Mouse (Mus musculus) left cerebral cortex, adult 11 months (tissue): ENCODE results near the gene Cbln3.

Source experiments
- DNase-seq: peaks from one replicate; pipeline ENCODE4 v3.0.0; 2022; ENCODE audit warnings: low spot score

The Cbln3 gene

DNA sequence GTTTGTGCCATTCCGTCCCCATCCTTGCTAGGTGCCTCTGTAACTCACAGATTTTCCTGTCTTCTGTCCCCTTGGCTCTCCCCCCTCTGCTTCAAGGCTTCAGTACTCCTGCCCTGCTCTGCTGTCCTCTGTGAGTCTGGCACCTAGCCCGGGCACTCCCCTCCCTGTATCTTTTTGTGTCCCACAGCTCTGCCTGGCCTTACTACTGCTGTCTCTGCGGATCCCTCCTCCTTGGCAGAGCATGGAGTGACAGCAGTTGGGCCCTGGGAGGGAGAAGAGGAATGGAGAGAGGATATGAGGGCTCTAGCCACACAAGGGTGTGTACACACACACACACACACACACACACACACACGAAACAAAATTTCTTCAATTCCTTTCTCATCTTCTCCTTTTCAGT, at the start of gene Cbln3:
Gene Cbln3, minus strand, starts transcription at position 227 of the 400 bp plus-strand sequence.
- no peak for DNase-seq

DNA sequence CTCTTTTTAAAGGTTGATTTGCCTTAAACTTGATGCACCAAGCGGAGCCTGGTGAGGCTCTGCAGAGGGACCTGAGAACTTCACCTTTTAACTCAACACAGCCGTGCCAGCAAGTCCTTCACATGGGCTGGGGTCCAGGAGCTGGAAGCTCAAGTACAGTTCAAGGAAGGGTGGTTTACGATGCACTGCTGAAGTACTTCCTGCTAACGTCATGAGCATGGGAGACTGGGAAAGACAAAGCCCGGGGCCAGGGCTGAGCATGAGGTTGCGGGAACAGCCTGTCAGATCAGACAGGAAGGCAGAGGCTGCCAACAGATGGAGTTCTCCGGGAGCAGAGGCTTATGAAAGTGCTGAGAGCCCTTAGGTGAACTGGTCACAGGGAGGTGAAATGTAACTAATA, 49.4 kb upstream of the Cbln3 start:
- DNase-seq: no peak

DNA sequence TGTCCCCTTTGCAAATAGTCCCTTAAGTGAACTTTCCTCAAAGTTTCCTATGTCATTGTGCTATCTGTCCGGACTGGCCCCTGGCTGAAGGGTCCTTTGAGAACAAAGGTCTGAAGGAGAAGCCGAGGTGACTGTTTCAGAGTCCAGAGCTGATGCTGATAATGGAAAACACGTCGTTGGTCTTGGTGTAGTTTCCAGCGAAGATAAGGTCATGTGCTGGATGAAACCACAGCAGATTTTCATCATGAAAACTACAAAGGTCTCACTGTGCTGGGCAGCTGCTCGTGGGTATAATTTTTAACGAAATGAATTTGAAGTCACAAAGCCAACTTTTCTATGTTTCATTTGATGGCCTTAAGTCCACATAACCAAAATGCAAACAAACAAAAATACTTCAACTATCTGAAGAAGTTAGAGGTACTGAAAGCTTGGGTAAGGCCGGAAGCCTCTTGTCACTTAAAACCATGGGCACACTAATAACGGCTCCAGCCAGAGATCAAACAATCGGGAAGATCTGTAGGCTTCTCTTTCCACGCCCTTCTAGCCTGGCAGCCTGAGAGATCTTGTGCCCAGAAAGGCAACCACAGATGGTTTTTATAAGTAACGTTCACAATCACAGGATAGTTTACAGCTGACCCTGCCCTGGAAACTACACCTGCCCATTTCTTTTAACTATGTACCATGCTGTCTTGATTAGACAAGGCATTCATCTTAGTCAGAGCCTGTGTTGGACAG, 45.2 kb upstream of the Cbln3 start:
- no peak for DNase-seq

DNA sequence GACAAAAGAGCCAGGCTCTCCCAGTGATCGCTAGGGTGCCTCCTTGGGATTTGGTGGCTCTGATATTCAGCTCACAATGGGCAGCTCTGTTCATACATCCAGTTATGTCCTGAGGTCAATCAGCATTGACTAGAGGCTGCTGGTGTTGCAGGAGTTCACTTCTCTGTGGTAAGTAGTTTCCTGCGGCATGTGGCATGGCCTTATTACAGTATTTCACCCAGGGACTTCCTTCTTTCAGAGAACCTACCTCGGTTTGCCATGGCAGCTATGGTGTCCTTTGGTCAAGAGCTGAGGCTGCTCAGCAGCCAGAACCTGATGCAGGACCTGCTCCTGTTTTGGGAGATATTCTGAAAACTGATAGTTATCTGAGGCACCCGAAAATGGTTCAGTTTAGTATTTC, 42.7 kb upstream of the Cbln3 start:
- no peak for DNase-seq

- DNase-seq: no peak
Observed at GRCm38 (mm10) chr14:55922475-55923232, 38.5 kb upstream of the Cbln3 start.

DNA sequence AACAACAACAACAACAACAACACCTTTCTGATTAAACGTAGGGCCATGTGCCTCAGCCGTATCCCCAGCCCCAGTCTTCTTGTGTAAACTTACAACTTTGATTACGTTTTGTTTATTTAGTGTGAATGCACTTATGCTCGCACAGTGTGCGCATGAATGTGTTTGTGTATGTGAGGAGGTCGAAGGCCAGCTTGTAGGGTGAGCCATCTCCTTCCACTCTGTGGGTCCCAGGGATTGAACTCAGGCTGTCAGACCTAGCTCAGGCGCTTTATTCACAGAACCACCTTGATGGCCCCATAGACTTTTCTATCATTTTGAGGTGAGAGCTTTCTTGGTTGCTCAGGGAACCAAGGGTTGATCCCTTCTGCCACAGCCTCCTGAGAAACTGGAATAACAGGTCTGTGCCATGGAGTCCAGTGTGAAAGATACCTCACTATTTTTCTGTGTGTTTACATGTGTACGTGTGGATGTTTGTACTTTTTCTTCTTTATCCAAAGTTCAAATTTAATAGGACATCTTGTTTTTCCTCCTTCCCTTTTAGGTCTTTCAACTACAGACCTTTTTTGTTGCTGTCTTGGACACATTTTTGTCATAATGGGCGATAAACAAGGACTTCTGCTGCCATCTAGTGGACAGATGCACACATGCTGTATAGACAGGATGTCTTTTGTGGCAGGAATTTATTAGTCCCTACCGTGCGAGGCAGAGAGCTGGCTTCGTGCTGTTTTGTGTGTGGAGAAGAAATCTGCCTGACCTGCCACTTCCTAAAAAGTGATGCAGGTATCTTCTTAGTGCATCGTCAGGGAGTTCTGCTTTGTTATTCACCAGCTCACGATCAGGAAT, 34.3 kb upstream of the Cbln3 start:
- peak; percentile 70 for DNase-seq

DNA sequence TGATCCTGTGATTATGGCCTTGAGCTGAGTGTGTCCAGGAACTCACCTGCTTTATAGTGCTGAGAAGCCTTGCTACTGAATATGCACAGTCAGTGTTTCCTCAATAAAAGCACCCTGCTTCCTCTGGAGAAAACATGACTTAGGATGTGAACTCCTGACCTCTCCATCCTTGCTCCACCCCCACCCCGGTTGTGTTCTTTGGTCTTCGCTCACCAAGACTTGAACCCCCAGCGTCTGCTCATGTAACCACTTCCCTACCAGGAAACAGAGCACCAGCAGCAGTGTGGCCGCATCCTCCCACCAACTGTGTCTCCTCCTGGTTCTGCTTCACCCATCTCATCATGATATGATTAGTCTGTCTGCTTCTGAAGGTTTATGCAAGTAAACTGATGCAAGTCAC, 29.2 kb upstream of the Cbln3 start:
- DNase-seq: no peak

GRCm38 (mm10) chr14:55905518-55905917, 21.3 kb upstream of the Cbln3 start:
- DNase-seq: no peak

DNA sequence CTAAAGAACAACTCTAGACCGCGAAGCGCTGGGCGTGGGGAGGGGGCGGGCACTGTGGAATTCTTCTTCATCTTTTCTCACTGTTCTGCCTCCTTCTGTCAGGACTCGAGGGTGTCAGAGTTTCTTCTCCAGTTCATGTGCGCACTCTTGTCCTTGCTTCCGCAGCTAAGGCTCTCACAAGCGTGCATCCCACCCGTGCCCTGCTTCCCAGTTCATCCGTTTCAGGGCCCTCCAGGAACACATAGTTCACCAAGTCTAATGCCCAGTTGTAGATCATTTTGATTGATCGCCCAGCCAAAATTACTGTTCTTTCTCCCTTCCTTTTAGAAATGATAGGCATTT, 16.2 kb upstream of the Cbln3 start:
- no peak for DNase-seq

DNA sequence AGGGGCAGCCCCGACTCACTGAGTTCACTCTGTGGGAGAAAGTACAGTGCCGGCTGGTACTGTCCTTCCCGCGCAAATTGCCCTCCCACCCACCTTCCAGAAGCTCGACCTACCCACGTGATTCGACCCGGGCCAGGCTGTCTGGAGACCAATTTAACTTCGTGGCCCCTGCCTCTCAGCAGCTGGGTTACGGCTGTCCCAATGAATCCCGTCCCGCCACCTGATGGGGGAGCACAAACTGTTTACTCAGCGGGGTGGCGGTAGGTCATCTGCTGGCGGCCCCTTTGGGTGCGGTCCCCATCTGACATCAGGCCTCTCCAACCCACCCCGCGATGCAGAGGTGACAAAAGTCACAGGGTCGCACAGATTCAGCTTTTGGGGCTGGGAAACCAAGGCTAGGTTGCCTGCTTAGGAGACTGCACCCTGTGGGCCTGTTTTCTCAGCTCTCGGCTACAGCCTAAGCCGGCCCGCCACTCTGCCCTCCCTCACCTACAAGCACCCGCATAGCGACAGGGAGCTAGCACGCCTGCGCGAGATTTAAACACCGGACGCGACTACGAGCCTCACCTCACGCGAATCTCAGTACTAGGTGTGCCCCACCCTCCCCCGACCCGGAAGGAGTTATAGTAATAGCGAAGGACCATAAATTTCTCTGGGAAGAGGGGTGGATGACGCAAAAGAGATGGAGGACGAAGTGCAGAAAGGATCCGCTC, 15.7 kb upstream of the Cbln3 start, which contains the start of gene Sdr39u1:
Gene Sdr39u1, minus strand, starts transcription at position 593 of the 713 bp plus-strand sequence.
- DNase-seq: peak; percentile 86

- DNase-seq: no peak
Observed at GRCm38 (mm10) chr14:55898947-55899346, 14.8 kb upstream of the Cbln3 start.

- DNase-seq: no peak
Observed at GRCm38 (mm10) chr14:55897671-55898070, 13.5 kb upstream of the Cbln3 start.

GRCm38 (mm10) chr14:55886571-55887382, 2.6 kb upstream of the Cbln3 start:
- no peak for DNase-seq

DNA sequence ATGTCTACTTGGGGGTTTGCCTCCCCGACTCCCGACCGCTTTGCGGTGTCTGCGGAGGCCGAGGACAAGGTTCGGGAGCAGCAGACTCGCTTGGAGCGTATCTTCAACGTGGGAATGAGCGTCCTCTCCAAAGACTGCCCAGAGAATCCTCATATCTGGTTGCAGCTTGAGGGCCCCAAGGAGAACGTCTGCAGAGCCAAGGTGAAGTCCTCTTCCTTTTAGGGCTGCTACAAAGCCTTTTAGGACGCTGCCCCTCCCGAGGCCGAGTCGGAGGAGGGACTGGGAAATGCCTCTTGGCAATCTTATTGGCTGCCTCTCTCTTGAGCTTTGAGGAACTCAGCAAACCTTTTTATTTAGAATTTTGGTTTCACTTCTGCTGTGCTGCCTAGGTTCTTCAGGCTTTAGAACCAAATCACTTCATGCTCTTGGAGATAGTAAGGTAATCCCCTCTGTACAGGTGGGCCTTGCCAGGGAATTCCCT, 1.6 kb upstream of the Cbln3 start:
- peak; percentile 27 for DNase-seq

DNA sequence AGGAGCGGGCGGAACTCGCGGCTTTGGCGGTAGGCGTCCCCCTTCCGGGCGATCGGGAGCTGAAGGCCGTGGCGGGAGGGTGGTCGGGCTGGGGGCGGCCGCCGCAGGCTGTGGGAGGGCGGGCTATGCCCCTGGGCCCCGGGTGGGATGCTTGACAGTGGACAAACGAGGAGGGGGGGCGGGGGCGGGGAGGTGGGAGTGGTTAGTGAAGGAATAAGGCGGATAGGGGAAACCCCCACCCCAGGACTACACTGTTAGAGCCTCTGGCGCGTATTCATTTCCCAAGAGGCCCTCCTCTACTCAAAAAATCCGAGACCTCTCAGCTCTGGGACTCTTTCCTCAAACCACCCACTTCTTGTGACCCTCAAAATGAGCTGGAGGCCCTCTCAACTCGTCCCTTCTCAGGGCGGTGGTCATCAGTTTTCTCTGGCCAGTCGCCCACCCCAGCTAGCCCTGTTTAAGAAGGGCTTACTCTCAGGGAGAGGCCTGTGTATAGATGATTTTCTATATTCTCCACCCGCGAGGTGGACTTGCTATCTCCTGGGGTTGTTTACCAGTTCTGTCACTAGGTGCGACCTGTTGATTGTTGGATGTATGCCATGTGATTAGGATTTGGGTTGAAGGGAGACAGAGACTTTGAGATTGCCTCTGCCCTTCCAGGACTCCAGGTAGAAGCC, 1.1 kb upstream of the Cbln3 start:
- DNase-seq: no peak

GRCm38 (mm10) chr14:55884713-55885113, 521 bp upstream of the Cbln3 start, which contains the start of gene Khnyn:
Gene Khnyn, plus strand, starts transcription at chr14:55884947.
- DNase-seq: peak; percentile 71

DNA sequence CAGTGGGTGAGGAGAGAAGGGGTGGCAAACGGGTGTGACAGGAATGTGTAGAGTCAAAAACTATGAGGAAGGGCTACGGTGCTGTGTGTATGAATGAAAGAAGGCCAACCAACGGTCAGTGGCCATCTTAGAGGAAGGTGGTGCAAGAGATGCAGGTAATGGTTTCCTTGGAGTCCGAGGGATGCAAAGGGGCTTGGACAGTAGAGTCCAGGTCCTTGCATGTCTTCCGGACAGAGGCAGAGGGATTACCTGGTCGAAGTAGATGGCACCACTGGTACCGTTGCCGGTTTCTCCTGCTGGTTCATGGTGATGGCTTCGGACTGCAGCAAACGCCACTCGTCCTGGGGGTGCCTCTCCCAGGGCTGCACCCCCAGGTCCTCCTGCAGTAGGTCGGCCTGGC, 529 bp downstream of the Cbln3 start:
- no peak for DNase-seq

DNA sequence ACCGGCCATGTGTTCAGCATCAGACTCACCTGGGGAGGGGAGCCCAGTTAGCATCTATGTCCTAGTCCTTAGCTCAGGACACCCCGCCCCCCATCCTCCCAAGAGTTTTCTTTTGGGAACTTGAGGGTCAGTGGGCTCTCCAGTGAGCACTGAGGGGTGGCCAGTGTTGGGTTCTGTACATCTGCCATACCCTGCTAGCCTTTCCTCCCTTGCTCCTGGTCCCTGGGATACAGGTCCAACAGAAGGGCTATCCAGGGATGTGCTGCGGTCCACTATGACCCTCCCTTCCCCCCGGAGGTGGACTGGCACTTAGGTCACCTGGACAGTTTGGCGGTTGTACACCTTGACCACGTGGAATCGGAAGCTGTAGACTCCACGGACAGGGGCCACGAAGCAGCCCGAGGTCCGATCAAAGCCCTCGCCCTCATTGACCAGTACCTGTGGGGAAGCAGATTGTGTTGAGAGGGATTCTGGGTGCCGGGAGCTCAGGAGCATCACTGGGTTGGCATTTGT, 987 bp downstream of the Cbln3 start:
- no peak for DNase-seq

GRCm38 (mm10) chr14:55882171-55882641, 2.0 kb downstream of the Cbln3 start:
- no peak for DNase-seq

- no peak for DNase-seq
Observed at GRCm38 (mm10) chr14:55880982-55881381, 3.2 kb downstream of the Cbln3 start.
